Mouse (Mus musculus) heart, embryonic 13.5 days (tissue): ENCODE measurements at regions not wholly inside any gene's neighbourhood (a gene's known extent, or its start where the extent isn't known, plus 50 kb on each side); places are given as distances from the start of the nearest gene placed in this dataset.

Source experiments
- ATAC-seq: fragments of 200-750 bp; cut with Nextera tagmentation; 2 replicates; pipeline ENCODE4 v1.8.0; 2017; ENCODE audit warnings: moderate TSS enrichment; ENCODE audit not compliant: insufficient number of reproducible peaks, low FRiP score, low TSS enrichment; ENCODE audit errors: extremely low read depth
- H3K27ac ChIP-seq: fragments of 300-500 bp; sonication (generic); replicated peaks from 2 replicates; pipeline ENCODE4 v1.5.1; 2015; ENCODE audit warnings: moderate library complexity, mild to moderate bottlenecking, inconsistent platforms
- H3K27me3 ChIP-seq: fragments of 300-500 bp; sonication (generic); replicated peaks from 2 replicates; pipeline ENCODE4 v1.6.1; 2015; ENCODE audit warnings: mild to moderate bottlenecking, inconsistent platforms
- H3K36me3 ChIP-seq: fragments of 300-500 bp; sonication (generic); 2 replicates; pipeline ENCODE4 v1.6.1; 2015; ENCODE audit warnings: mild to moderate bottlenecking, inconsistent platforms
- H3K4me1 ChIP-seq: fragments of 300-500 bp; sonication (generic); 2 replicates; pipeline ENCODE4 v1.6.1; 2015; ENCODE audit warnings: inconsistent platforms
- H3K4me2 ChIP-seq: fragments of 300-500 bp; sonication (generic); 2 replicates; pipeline ENCODE4 v1.6.1; 2015; ENCODE audit warnings: inconsistent platforms, mild to moderate bottlenecking, moderate library complexity
- H3K4me3 ChIP-seq: fragments of 300-500 bp; sonication (generic); 2 replicates; pipeline ENCODE4 v1.5.1; 2015; ENCODE audit warnings: moderate library complexity, mild to moderate bottlenecking, inconsistent platforms
- H3K9ac ChIP-seq: fragments of 300-500 bp; sonication (generic); 2 replicates; pipeline ENCODE4 v1.6.1; 2015; ENCODE audit warnings: inconsistent platforms, mild to moderate bottlenecking, moderate library complexity
- H3K9me3 ChIP-seq: fragments of 300-500 bp; sonication (generic); 2 replicates; pipeline ENCODE4 v1.6.1; 2016; ENCODE audit warnings: inconsistent platforms
- WGBS: fragments of 180-500 bp; shearing (Covaris S2); methylation state at CpG from one replicate; pipeline ENCODE4 v1.1.7; 2015; ENCODE audit warnings: mixed read lengths; 5-methylcytosine and 5-hydroxymethylcytosine counted together

DNA sequence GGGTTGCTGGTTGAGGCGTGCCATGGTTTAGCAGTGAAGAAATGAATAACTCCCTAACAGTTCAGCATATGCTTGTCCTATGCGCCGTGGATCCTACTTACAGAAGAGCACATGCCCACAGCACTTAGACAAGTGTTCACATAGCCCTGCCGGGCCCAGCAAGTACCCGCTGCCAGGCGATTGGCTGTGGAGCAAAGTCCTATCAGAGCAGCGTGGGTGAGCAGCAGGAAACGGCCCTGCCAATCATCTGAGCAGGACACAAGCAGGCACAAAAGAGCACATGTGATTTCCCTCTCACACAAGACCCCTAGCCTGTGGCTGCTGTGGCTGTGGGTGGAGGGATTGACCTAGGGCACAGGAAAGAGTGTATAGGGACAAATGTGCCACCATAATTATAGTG is 243.7 kb upstream of the Dio3 start:
- H3K27ac ChIP-seq = no peak overlapping the region
- 70% methylated on average over 8 of the region's 8 CpGs for WGBS
- no peaks in the 10 kb centered on the region for H3K36me3 ChIP-seq
- H3K4me3 ChIP-seq = no peak overlapping the region
- H3K4me1 ChIP-seq = no peaks in the 10 kb centered on the region
- ATAC-seq = no peak
- 0 out of 2 replicates have a peak, but pooled peaks cover 5% of the 10 kb centered on the region for H3K27me3 ChIP-seq
- H3K9me3 ChIP-seq = no peaks in the 10 kb centered on the region
- no peak overlapping the region for H3K9ac ChIP-seq
- no peak overlapping the region for H3K4me2 ChIP-seq

DNA sequence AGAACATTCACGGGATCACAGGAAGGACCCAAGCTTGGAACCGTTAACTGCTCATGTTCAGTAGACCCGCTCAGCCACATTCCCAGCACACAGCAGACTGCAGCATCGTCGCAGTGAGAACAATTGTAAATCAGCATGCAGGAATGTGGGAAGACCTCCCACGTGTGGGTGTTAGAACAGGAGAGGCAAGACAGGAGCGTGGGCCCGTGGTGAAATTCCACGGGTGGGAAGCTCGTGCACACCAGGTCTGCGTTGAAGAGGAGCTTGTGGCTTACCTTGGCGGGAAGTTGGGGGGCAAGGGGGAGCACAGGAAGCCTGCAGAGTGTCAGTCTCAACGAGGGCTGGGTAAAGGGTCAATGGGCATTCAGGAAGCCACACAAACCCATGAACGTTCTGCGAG is 238.2 kb upstream of the Dio3 start:
- H3K27me3 ChIP-seq = peaks cover 8% of the 10 kb centered on the region; the same call in 1 of the 2 replicates
- no peak overlapping the region for H3K4me2 ChIP-seq
- ATAC-seq = no peak

DNA sequence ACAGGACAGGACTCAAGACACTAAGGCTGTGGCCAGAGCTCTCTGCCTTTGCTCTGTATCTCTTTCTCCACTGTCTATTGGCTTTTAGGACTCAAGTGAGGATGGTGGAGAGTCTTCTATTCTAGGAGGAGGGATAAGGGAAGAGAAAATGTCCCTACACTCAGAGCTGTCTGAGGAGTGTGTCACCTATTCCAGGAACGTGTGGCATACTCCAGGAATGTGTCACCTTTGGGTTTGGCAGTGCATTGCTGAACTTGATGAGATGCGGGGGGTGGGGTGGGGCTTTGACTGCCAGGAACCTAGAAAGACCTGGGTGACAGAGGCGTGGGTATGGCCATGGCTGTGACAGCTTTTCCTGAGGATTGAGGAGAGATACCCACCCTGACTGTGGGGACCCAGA is 237.1 kb upstream of the Dio3 start:
- no peaks in the 10 kb centered on the region for H3K36me3 ChIP-seq
- H3K4me3 ChIP-seq = no peak overlapping the region
- 44% methylated on average over 3 of the region's 3 CpGs for WGBS
- 0 out of 2 replicates have a peak, but pooled peaks cover 8% of the 10 kb centered on the region for H3K4me1 ChIP-seq
- no peak for ATAC-seq
- H3K27me3 ChIP-seq = peaks cover 17% of the 10 kb centered on the region; the same call in 1 of the 2 replicates
- no peak overlapping the region for H3K9ac ChIP-seq
- H3K27ac ChIP-seq = no peak overlapping the region
- no peak overlapping the region for H3K4me2 ChIP-seq
- no peaks in the 10 kb centered on the region for H3K9me3 ChIP-seq

More for the DNA sequence above, 238.2 kb upstream of the Dio3 start:
- H3K36me3 ChIP-seq = no peaks in the 10 kb centered on the region
- no peak overlapping the region for H3K27ac ChIP-seq
- WGBS = 53% methylated on average over 15 of the region's 15 CpGs
- H3K9me3 ChIP-seq = no peaks in the 10 kb centered on the region
- H3K4me1 ChIP-seq = 0 out of 2 replicates have a peak, but pooled peaks cover 8% of the 10 kb centered on the region
- H3K9ac ChIP-seq = no peak overlapping the region
- no peak overlapping the region for H3K4me3 ChIP-seq

DNA sequence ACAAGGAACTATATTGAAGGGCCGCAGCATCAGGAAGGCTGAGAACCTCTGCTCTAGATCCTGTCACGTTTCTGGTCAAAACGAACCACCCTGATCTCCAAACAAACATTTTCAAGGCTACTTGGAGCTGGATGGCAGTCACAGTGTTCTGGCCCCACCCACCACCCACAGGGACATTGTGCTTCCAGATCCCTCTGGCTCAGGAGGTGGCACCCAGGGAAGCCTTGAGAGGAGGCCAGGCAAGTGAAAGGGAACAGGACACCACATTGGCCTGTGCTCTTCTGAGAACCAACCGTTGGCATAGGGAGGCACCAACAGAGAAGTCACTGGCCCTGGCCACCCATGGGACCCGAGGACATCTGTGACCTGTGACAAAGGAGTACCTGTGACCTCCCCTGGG is 234.6 kb upstream of the Dio3 start:
- Histone ChIP-seq H3K4me3 (no peak overlapping the region), H3K36me3 (no peaks in the 10 kb centered on the region), H3K9me3 (no peaks in the 10 kb centered on the region), H3K9ac (no peak overlapping the region), H3K4me2 (no peak overlapping the region), H3K4me1 (0 out of 2 replicates have a peak, but pooled peaks cover 8% of the 10 kb centered on the region), H3K27ac (no peak overlapping the region), H3K27me3 (peaks cover 21% of the 10 kb centered on the region)
- 67% methylated on average over 5 of the region's 5 CpGs for WGBS
- no peak for ATAC-seq

DNA sequence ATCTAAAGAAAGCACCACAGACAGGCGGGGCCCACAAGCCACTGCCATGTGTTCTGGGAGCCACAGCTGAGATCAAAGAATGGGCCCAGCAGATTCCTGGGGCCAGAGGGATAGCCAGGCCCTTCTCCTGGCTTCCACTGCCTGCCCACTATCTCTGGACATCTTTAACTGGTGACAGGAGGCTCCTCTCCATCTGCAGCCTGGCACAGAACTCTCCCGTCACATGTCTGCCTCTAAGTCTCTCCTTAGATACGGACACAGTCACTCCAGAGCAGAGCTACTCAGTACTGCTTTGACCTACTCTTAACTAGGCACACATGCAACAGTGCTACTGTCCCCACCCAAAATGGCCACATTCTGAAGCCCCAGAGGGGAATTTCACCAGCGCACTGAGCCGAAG is 234.1 kb upstream of the Dio3 start:
- ATAC-seq = no peak
- WGBS = 51% methylated on average over 5 of the region's 5 CpGs
- no peaks in the 10 kb centered on the region for H3K36me3 ChIP-seq
- H3K27ac ChIP-seq = no peak overlapping the region
- 0 out of 2 replicates have a peak, but pooled peaks cover 8% of the 10 kb centered on the region for H3K4me1 ChIP-seq
- H3K27me3 ChIP-seq = peaks cover 21% of the 10 kb centered on the region
- no peak overlapping the region for H3K4me3 ChIP-seq
- H3K9ac ChIP-seq = no peak overlapping the region
- H3K4me2 ChIP-seq = no peak overlapping the region
- H3K9me3 ChIP-seq = no peaks in the 10 kb centered on the region

DNA sequence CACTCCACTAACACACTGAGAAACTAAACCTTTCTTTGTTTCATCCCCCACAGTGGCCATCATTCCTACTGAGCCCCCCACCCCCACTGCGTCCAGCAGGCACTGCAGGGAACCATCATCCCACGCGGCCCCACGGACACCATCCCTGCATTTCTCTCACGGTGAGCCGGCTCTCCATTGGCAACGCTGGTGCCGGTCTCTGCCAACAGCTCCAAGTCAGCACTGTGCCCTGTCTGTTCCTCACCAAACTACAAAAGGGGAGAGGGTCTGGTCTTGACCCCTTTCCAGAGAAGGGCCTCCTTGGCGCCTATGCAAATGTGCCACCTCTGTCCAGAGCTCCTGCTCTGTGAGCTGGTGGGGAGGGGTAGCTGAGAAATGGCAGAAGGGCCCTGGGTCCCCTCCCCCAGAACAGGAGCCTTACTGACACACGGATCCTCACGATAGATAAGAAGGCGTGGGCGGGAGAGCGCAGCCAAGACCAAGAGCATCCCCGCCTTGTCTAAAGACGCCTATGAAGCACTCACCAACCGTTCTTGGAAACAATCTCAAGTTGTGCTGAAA is 233.0 kb upstream of the Dio3 start:
- no peak overlapping the region for H3K4me2 ChIP-seq

DNA sequence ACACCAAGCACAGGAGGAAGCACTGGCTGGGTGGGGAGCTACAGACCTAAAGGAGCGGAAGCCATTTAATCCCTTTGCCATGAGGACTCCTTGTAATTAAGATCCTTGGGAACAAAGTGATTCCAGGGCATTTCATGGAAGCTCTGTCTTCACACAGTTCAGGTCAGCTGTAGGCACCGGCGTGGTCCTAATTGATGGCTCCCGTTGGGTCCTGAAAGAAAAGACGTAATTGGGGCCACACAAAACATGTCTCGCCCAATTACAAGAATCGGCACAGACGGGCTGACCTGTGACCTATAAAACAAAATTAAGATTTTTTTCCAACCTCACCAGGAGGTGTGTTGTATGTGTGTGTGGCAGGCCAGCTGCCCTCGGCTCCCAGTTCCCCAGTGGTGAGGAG is 232.3 kb upstream of the Dio3 start:
- H3K27me3 ChIP-seq = peaks cover 21% of the 10 kb centered on the region
- no peak overlapping the region for H3K9ac ChIP-seq
- no peaks in the 10 kb centered on the region for H3K36me3 ChIP-seq
- H3K27ac ChIP-seq = no peak overlapping the region
- no peaks in the 10 kb centered on the region for H3K9me3 ChIP-seq
- ATAC-seq = no peak
- no peak overlapping the region for H3K4me2 ChIP-seq
- H3K4me1 ChIP-seq = 0 out of 2 replicates have a peak, but pooled peaks cover 8% of the 10 kb centered on the region
- 85% methylated on average over 9 of the region's 9 CpGs for WGBS
- no peak overlapping the region for H3K4me3 ChIP-seq

More for the DNA sequence above, 233.0 kb upstream of the Dio3 start:
- H3K9ac ChIP-seq = no peak overlapping the region
- H3K4me3 ChIP-seq = no peak overlapping the region
- H3K27me3 ChIP-seq = peaks cover 21% of the 10 kb centered on the region
- WGBS = 59% methylated on average over 17 of the region's 17 CpGs
- H3K4me1 ChIP-seq = 0 out of 2 replicates have a peak, but pooled peaks cover 8% of the 10 kb centered on the region
- no peak for ATAC-seq
- H3K9me3 ChIP-seq = no peaks in the 10 kb centered on the region
- no peaks in the 10 kb centered on the region for H3K36me3 ChIP-seq
- no peak overlapping the region for H3K27ac ChIP-seq

DNA sequence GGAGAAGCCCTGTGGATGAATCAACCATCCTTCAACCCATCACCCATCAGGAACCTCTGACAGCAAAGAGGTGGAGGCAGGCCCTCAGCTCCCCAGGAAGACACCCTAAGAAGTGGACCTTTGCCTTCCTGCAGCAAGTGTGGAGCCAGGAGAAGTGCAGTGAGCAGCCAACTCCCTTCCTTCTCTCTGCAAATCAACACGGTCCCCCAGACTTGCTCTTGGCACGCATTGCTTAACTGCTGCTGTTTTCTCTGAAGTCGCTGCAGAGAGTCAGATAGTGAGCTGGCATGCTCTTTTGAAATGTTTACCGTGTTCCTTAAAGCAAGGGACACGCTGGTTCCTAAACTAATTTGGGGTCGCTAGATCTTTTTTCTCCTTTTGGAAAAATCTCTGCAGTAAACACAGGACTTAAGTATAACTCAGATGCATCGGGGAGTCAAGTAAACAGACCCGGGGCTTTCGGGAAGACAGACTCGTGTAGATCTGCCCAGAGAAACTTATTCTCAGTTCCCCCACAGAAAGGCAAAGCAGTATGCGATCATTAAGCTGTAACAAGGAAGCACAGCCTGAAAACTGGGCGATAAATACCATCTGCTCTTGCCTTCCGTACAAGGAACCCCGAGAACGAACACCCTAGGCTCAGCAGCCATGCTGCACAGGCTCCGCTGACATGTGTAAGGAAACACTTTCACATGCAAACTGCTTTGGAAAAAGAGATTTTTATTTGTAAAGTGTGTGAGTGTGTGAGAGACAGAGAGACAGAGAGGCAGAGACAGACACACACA is 231.2 kb upstream of the Dio3 start:
- Histone ChIP-seq H3K9me3 (no peaks in the 10 kb centered on the region), H3K4me1 (0 out of 2 replicates have a peak, but pooled peaks cover 4% of the 10 kb centered on the region), H3K9ac (no peak overlapping the region), H3K36me3 (no peaks in the 10 kb centered on the region), H3K27me3 (peaks cover 21% of the 10 kb centered on the region), H3K4me3 (no peak overlapping the region), H3K4me2 (no peak overlapping the region), H3K27ac (no peak overlapping the region)
- ATAC-seq = no peak
- WGBS = 64% methylated on average over 16 of the region's 16 CpGs

DNA sequence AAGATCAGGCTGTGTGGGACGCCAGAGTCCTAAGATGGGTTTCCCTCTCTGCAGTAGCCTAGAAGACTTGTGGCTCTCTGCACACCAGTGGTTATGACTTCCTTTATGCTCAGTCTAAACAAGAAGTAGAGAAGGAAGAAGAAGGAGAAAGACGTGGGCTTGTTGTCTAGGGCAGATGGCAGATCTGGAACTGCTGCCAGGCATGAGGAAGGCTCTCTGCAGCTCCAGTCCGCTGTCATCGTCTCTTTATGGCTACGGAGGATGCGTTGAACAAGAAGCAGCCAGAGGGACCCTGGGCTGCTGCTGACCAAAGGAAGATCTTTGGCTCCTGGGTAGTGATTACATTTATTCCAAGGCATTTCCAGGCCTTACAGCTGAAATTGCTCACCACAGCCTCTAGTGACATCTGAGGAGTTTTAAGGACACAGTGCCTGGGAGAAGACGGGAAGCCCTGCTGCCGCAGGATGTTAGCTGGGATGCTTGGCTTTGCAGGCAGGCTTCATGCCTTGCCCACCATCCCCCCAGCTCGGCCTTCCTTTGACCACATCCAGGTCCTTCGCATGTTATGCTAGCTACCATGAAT is 229.6 kb upstream of the Dio3 start:
- Histone ChIP-seq H3K27ac (no peak overlapping the region), H3K27me3 (peaks cover 21% of the 10 kb centered on the region), H3K36me3 (no peaks in the 10 kb centered on the region), H3K9ac (no peak overlapping the region), H3K9me3 (0 out of 2 replicates have a peak, but pooled peaks cover 2% of the 10 kb centered on the region), H3K4me3 (no peak overlapping the region), H3K4me2 (no peak overlapping the region), H3K4me1 (0 out of 2 replicates have a peak, but pooled peaks cover 4% of the 10 kb centered on the region)
- 69% methylated on average over 10 of the region's 10 CpGs for WGBS
- no peak for ATAC-seq

DNA sequence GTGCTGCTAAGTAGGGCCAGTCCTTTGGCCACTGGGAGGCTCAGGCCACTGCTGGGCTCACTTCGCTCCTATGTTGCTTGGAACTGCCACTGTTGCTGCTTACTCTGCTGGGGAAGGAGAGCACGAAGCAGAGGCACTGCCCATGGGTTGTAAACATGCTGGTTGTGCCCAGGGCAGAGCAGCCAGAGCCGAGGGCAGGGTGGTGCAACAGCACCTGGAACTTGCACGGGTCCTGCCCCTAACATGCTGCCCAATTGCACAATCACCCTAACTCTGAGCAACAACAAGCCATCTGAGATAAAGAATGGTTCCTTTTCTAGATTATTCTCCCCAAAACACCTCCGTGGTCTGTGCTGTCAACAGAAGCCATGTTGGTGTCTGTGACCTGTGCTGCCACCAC is 219.5 kb upstream of the Dio3 start:
- Histone ChIP-seq H3K9ac (no peak overlapping the region), H3K36me3 (no peaks in the 10 kb centered on the region), H3K4me3 (no peak overlapping the region), H3K9me3 (peaks cover 4% of the 10 kb centered on the region; the same call in 1 of the 2 replicates), H3K4me1 (no peaks in the 10 kb centered on the region), H3K4me2 (no peak overlapping the region), H3K27ac (no peak overlapping the region), H3K27me3 (no peaks in the 10 kb centered on the region)
- ATAC-seq = no peak
- 68% methylated on average over 5 of the region's 5 CpGs for WGBS

DNA sequence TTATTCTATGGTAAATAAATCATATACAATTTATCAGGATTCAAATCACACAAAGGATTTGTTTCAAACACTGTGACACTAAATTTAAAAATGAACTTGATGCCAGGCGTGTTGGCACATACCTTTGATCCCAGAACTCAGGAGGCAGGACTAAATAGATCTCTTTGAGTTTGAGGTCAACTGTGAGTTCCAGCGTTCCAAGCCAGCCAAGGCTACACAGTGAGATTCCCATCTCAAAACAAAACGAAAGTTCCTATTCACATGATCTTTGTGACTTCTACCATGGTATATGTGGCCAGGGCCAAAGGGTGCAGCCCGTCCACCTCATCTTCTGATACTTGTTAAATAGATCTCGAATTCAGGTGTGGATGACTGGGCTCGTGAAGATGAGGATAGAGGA is 216.9 kb upstream of the Dio3 start:
- Histone ChIP-seq H3K4me2 (no peak overlapping the region), H3K36me3 (no peaks in the 10 kb centered on the region), H3K27ac (no peak overlapping the region), H3K4me1 (no peaks in the 10 kb centered on the region), H3K4me3 (no peak overlapping the region), H3K9ac (no peak overlapping the region), H3K27me3 (no peaks in the 10 kb centered on the region), H3K9me3 (peaks cover 4% of the 10 kb centered on the region; the same call in 1 of the 2 replicates)
- no peak for ATAC-seq
- 71% methylated on average over 6 of the region's 6 CpGs for WGBS
